23 mouse cellular contexts compared by ENCODE assay signal in genomic region chr10:128495903-128496302, GRCm38 (mm10). TPM values are rescaled to one million over a fixed set of nuclear protein-coding genes. Genes with fewer than 3 reads are reported as not detected.
DNase-seq lines count a peak whose midpoint lies in the region; ATAC-seq and TF ChIP-seq lines count a peak whose summit lies in the region.
"Had no signal": no experiment of that assay in that cellular context is flagged by ENCODE, and none has a peak within 500 bp of the region (broad histone marks: within the 10 kb centered on the region; RNA-seq: fewer than 3 reads in every experiment).

No protein-coding gene starts in this region.

- H3K9ac ChIP-seq in heart, embryonic 13.5 days = peak overlapping the region; percentile 26
- no peak overlapping the region for H3K9ac ChIP-seq in heart, adult 2 months (ENCODE audit: low read depth, low read length)
- H3K9ac ChIP-seq in midbrain, embryonic 14.5 days (replicated peaks; ENCODE audit: low read length) = no peak overlapping the region
- H3K9ac ChIP-seq in embryonic facial prominence, embryonic 15.5 days = no peak overlapping the region
- H3K9ac ChIP-seq: liver, embryonic 14.5 days had no signal

- no peak for TF ChIP-seq EP300 in heart, adult 2 months (IDR thresholded peaks at IDR 0.05; ENCODE audit: insufficient read depth, low read depth, low read length)

- peaks cover 62% of the 10 kb centered on the region for H3K4me1 ChIP-seq in heart, embryonic 13.5 days
- H3K4me1 ChIP-seq in heart, adult 2 months (ENCODE audit: control insufficient read depth, insufficient read depth, low read length) = peaks cover 17% of the 10 kb centered on the region
- H3K4me1 ChIP-seq in midbrain, embryonic 10.5 days = peaks cover 62% of the 10 kb centered on the region
- peaks cover 26% of the 10 kb centered on the region for H3K4me1 ChIP-seq in midbrain, embryonic 14.5 days (ENCODE audit: control insufficient read depth, insufficient read depth, low read length)
- H3K4me1 ChIP-seq in embryonic facial prominence, embryonic 15.5 days = peaks cover 48% of the 10 kb centered on the region

- intact Hi-C loops in heart, adult 2 months (cut with DNase I) = loop anchor here (10.0 kb wide), 1 partner anchor 401 kb away; the partner anchor contains the start of gene Baz2a

- H3K4me2 ChIP-seq in heart, embryonic 13.5 days = no peak overlapping the region
- no peak overlapping the region for H3K4me2 ChIP-seq in midbrain, embryonic 14.5 days (ENCODE audit: low read length)
- H3K4me2 ChIP-seq in embryonic facial prominence, embryonic 15.5 days (replicated peaks) = no peak overlapping the region
- peak overlapping the region; percentile 96 for H3K4me2 ChIP-seq in myocyte (ENCODE audit: low read depth)
- H3K4me2 ChIP-seq: hindbrain, embryonic 13.5 days had no signal

- ATAC-seq in heart, embryonic 13.5 days (ENCODE audit: extremely low read depth, insufficient number of reproducible peaks, low FRiP score, low TSS enrichment) = no peak
- ATAC-seq in midbrain, embryonic 14.5 days (ENCODE audit: low FRiP score, low TSS enrichment) = no peak
- ATAC-seq in embryonic facial prominence, embryonic 15.5 days (ENCODE audit: insufficient number of reproducible peaks, low FRiP score, low TSS enrichment, low read depth) = no peak
- ATAC-seq: activated CD4-positive, CD25-positive, alpha-beta regulatory T cell, adult 4 months; forebrain, embryonic 14.5 days; inflammation-experienced regulatory T-cells, adult 6 months; midbrain, embryonic 16.5 days had no signal

- no peaks in the 10 kb centered on the region for H3K9me3 ChIP-seq in heart, embryonic 13.5 days
- no peaks in the 10 kb centered on the region for H3K9me3 ChIP-seq in midbrain, embryonic 10.5 days (replicated peaks)
- H3K9me3 ChIP-seq in midbrain, embryonic 14.5 days (ENCODE audit: control insufficient read depth, low read length) = no peaks in the 10 kb centered on the region
- H3K9me3 ChIP-seq in embryonic facial prominence, embryonic 15.5 days (replicated peaks) = no peaks in the 10 kb centered on the region
- H3K9me3 ChIP-seq: hindbrain, embryonic 13.5 days; megakaryocyte, embryonic 14.5 days had no signal

- TF ChIP-seq POLR2A in heart, adult 2 months (IDR thresholded peaks at IDR 0.05; ENCODE audit: insufficient read depth, low read depth, low read length) = no peak
- no peak for TF ChIP-seq POLR2A in myocyte (IDR thresholded peaks at IDR 0.05; ENCODE audit: insufficient read length, low read depth)

- H3ac ChIP-seq in myocyte (ENCODE audit: control insufficient read depth, insufficient read length) = no peak overlapping the region

- H3K27me3 ChIP-seq in heart, embryonic 13.5 days (replicated peaks) = no peaks in the 10 kb centered on the region
- H3K27me3 ChIP-seq in heart, adult 2 months (ENCODE audit: control insufficient read depth, insufficient read depth, low read length) = no peaks in the 10 kb centered on the region
- H3K27me3 ChIP-seq in midbrain, embryonic 10.5 days (ENCODE audit: low read depth, poor library complexity, severe bottlenecking) = peaks cover 14% of the 10 kb centered on the region
- H3K27me3 ChIP-seq in midbrain, embryonic 14.5 days (ENCODE audit: control insufficient read depth, insufficient read depth, low read length) = no peaks in the 10 kb centered on the region
- no peaks in the 10 kb centered on the region for H3K27me3 ChIP-seq in embryonic facial prominence, embryonic 15.5 days
- no peaks in the 10 kb centered on the region for H3K27me3 ChIP-seq in myocyte (ENCODE audit: control insufficient read depth, insufficient read depth, insufficient read length)
- H3K27me3 ChIP-seq: hindbrain, embryonic 13.5 days; megakaryocyte, embryonic 14.5 days had no signal

- no peak for TF ChIP-seq CTCF in heart, adult 2 months (IDR thresholded peaks at IDR 0.05)

- H3K27ac ChIP-seq in heart, embryonic 13.5 days (replicated peaks) = peak overlapping the region; percentile 51; the same call in 1 of the 2 replicates
- H3K27ac ChIP-seq in heart, adult 2 months = no peak overlapping the region; the same call in 1 of the 2 replicates
- no peak overlapping the region for H3K27ac ChIP-seq in midbrain, embryonic 10.5 days (replicated peaks)
- H3K27ac ChIP-seq in midbrain, embryonic 14.5 days (replicated peaks; ENCODE audit: low read depth, low read length) = no peak overlapping the region
- 0 out of 2 replicates have a peak overlapping the region, but pooled peaks have one; percentile 28 for H3K27ac ChIP-seq in embryonic facial prominence, embryonic 15.5 days (replicated peaks)
- H3K27ac ChIP-seq: hindbrain, embryonic 13.5 days; liver, embryonic 14.5 days; stomach, postnatal 0 days had no signal

- no peaks in the 10 kb centered on the region for H3K79me2 ChIP-seq in heart, adult 2 months (replicated peaks; ENCODE audit: control insufficient read depth, insufficient read depth, low read length)
- peaks cover 47% of the 10 kb centered on the region for H3K79me2 ChIP-seq in myocyte (ENCODE audit: control insufficient read depth, insufficient read depth)

- DNase-seq in heart, adult 2 months = no peak
- DNase-seq in midbrain, embryonic 10.5 days (ENCODE audit: low spot score) = no peak
- DNase-seq in midbrain, embryonic 14.5 days = no peak
- no peak for DNase-seq in urinary bladder, postnatal 36 days (ENCODE audit: low spot score in 2 of 2)
- DNase-seq: adrenal gland, postnatal 25 days; cerebellum, adult 11 months; gastrocnemius, postnatal 25 days; kidney, adult 8-10 months; lung, postnatal 14 days; retina, postnatal 1 day; thymus, postnatal 14 days had no signal

- no peak overlapping the region for H3K4me3 ChIP-seq in heart, embryonic 13.5 days
- H3K4me3 ChIP-seq in heart, adult 2 months = no peak overlapping the region
- peak overlapping the region; percentile 16; the same call in 1 of the 2 replicates for H3K4me3 ChIP-seq in midbrain, embryonic 10.5 days
- H3K4me3 ChIP-seq in midbrain, embryonic 14.5 days (replicated peaks; ENCODE audit: low read depth, low read length) = no peak overlapping the region
- H3K4me3 ChIP-seq in embryonic facial prominence, embryonic 15.5 days (replicated peaks) = no peak overlapping the region
- peak overlapping the region; percentile 98 for H3K4me3 ChIP-seq in myocyte
- H3K4me3 ChIP-seq: erythroblast, embryonic 14.5 days had no signal

- H3K36me3 ChIP-seq in heart, embryonic 13.5 days = peaks cover 16% of the 10 kb centered on the region
- H3K36me3 ChIP-seq in heart, adult 2 months (ENCODE audit: control insufficient read depth, insufficient read depth, low read length) = peaks cover 4% of the 10 kb centered on the region; the same call in 1 of the 2 replicates
- H3K36me3 ChIP-seq in midbrain, embryonic 10.5 days = peaks cover 12% of the 10 kb centered on the region
- peaks cover 10% of the 10 kb centered on the region for H3K36me3 ChIP-seq in midbrain, embryonic 14.5 days (ENCODE audit: control insufficient read depth, insufficient read depth, low read length)
- peaks cover 9% of the 10 kb centered on the region for H3K36me3 ChIP-seq in embryonic facial prominence, embryonic 15.5 days
- peaks cover 13% of the 10 kb centered on the region for H3K36me3 ChIP-seq in myocyte (ENCODE audit: control insufficient read depth, insufficient read depth)

- WGBS in heart, embryonic 13.5 days = 70% methylated on average over 4 of the region's 4 CpGs
- 71% methylated on average over 4 of the region's 4 CpGs for WGBS in heart, adult 2 months
- 78% methylated on average over 4 of the region's 4 CpGs for WGBS in midbrain, embryonic 10.5 days
- WGBS in midbrain, embryonic 14.5 days = 82% methylated on average over 4 of the region's 4 CpGs
- WGBS in embryonic facial prominence, embryonic 15.5 days = 75% methylated on average over 4 of the region's 4 CpGs

RNA-seq across cellular contexts. Expression of gene Myl6, which starts 2.0 kb away (rescaled TPM):
- polyA plus RNA-seq in heart, embryonic 13.5 days (2015; fragmentation: Nextera tagmentation; extraction: Ambion mirVana) = 1,202 and 1,344 TPM in 2 replicates
- total RNA-seq in heart, adult 2 months (2021) = 100 to 1,000 TPM; 242 to 302 TPM
- 379 and 468 TPM in 2 replicates for polyA plus RNA-seq in heart, adult 2 months (2012; rRNA removed)
- polyA plus RNA-seq in midbrain, embryonic 10.5 days (2016; fragmentation: Nextera tagmentation; extraction: Ambion mirVana) = 833 and 890 TPM in 2 replicates
- 750 and 787 TPM in 2 replicates for polyA plus RNA-seq in midbrain, embryonic 14.5 days (2014; fragmentation: Nextera tagmentation; extraction: Ambion mirVana)
- 1,219 and 1,296 TPM in 2 replicates for polyA plus RNA-seq in embryonic facial prominence, embryonic 15.5 days (2015; fragmentation: Nextera tagmentation; extraction: Ambion mirVana)
- polyA plus RNA-seq in myocyte (2012; fragmentation: generic; extraction: Trizol) = 2,234 TPM

RNA-seq across cellular contexts. Expression of gene Myl6b, which starts 2.6 kb away (rescaled TPM):
- 3.2 and 4.5 TPM in 2 replicates for polyA plus RNA-seq in heart, embryonic 13.5 days (2015; fragmentation: Nextera tagmentation; extraction: Ambion mirVana)
- total RNA-seq in heart, adult 2 months (2021) = 1 to 10 TPM; 3.5 to 3.8 TPM
- 2.9 and 4.1 TPM in 2 replicates for polyA plus RNA-seq in heart, adult 2 months (2012; rRNA removed)
- polyA plus RNA-seq in midbrain, embryonic 10.5 days (2016; fragmentation: Nextera tagmentation; extraction: Ambion mirVana) = 1.8 and 2.9 TPM in 2 replicates
- 5.3 and 6.8 TPM in 2 replicates for polyA plus RNA-seq in midbrain, embryonic 14.5 days (2014; fragmentation: Nextera tagmentation; extraction: Ambion mirVana)
- 5.0 and 6.9 TPM in 2 replicates for polyA plus RNA-seq in embryonic facial prominence, embryonic 15.5 days (2015; fragmentation: Nextera tagmentation; extraction: Ambion mirVana)
- 734 TPM for polyA plus RNA-seq in myocyte (2012; fragmentation: generic; extraction: Trizol)

RNA-seq across cellular contexts. Expression of gene Esyt1, which starts 29.8 kb away (rescaled TPM):
- 17.2 and 17.3 TPM in 2 replicates for polyA plus RNA-seq in heart, embryonic 13.5 days (2015; fragmentation: Nextera tagmentation; extraction: Ambion mirVana)
- 10 to 100 TPM; 16.4 to 17.9 TPM for total RNA-seq in heart, adult 2 months (2021)
- polyA plus RNA-seq in heart, adult 2 months (2012; rRNA removed) = 23.6 and 24.7 TPM in 2 replicates
- polyA plus RNA-seq in midbrain, embryonic 10.5 days (2016; fragmentation: Nextera tagmentation; extraction: Ambion mirVana) = 17.2 and 23.6 TPM in 2 replicates
- polyA plus RNA-seq in midbrain, embryonic 14.5 days (2014; fragmentation: Nextera tagmentation; extraction: Ambion mirVana) = 6.0 and 10.9 TPM in 2 replicates
- polyA plus RNA-seq in embryonic facial prominence, embryonic 15.5 days (2015; fragmentation: Nextera tagmentation; extraction: Ambion mirVana) = 43.3 and 44.0 TPM in 2 replicates
- 166 TPM for polyA plus RNA-seq in myocyte (2012; fragmentation: generic; extraction: Trizol)

RNA-seq across cellular contexts. Expression of gene Smarcc2, which starts 36.9 kb away (rescaled TPM):
- polyA plus RNA-seq in heart, embryonic 13.5 days (2015; fragmentation: Nextera tagmentation; extraction: Ambion mirVana) = 55.2 and 57.1 TPM in 2 replicates
- 10 to 100 TPM; 75.5 to 77.6 TPM for total RNA-seq in heart, adult 2 months (2021)
- polyA plus RNA-seq in heart, adult 2 months (2012; rRNA removed) = 49.1 and 61.1 TPM in 2 replicates
- polyA plus RNA-seq in midbrain, embryonic 10.5 days (2016; fragmentation: Nextera tagmentation; extraction: Ambion mirVana) = 75.2 and 110 TPM in 2 replicates
- polyA plus RNA-seq in midbrain, embryonic 14.5 days (2014; fragmentation: Nextera tagmentation; extraction: Ambion mirVana) = 172 and 229 TPM in 2 replicates
- polyA plus RNA-seq in embryonic facial prominence, embryonic 15.5 days (2015; fragmentation: Nextera tagmentation; extraction: Ambion mirVana) = 85.2 and 93.6 TPM in 2 replicates
- polyA plus RNA-seq in myocyte (2012; fragmentation: generic; extraction: Trizol) = 52.5 TPM

RNA-seq across cellular contexts. Expression of gene Zc3h10, which starts 51.7 kb away (rescaled TPM):
- 7.6 and 9.4 TPM in 2 replicates for polyA plus RNA-seq in heart, embryonic 13.5 days (2015; fragmentation: Nextera tagmentation; extraction: Ambion mirVana)
- 1 to 10 TPM; 7.5 to 7.6 TPM for total RNA-seq in heart, adult 2 months (2021)
- 6.6 and 6.8 TPM in 2 replicates for polyA plus RNA-seq in heart, adult 2 months (2012; rRNA removed)
- polyA plus RNA-seq in midbrain, embryonic 10.5 days (2016; fragmentation: Nextera tagmentation; extraction: Ambion mirVana) = 15.4 and 19.5 TPM in 2 replicates
- 17.6 and 19.6 TPM in 2 replicates for polyA plus RNA-seq in midbrain, embryonic 14.5 days (2014; fragmentation: Nextera tagmentation; extraction: Ambion mirVana)
- 15.8 and 16.0 TPM in 2 replicates for polyA plus RNA-seq in embryonic facial prominence, embryonic 15.5 days (2015; fragmentation: Nextera tagmentation; extraction: Ambion mirVana)
- 13.8 TPM for polyA plus RNA-seq in myocyte (2012; fragmentation: generic; extraction: Trizol)

Comparison
In these comparisons a context has a peak if more than half of its experiments do, and no peak if none do; other contexts are left out.
1. H3K27ac ChIP-seq: peak in heart, embryonic 13.5 days (single experiment) and embryonic facial prominence, embryonic 15.5 days (single experiment); none in heart, adult 2 months (single experiment), midbrain, embryonic 10.5 days (single experiment) and midbrain, embryonic 14.5 days (single experiment).
2. H3K4me3 ChIP-seq: peak in midbrain, embryonic 10.5 days (single experiment) and myocyte (single experiment); none in heart, embryonic 13.5 days (single experiment), heart, adult 2 months (single experiment), midbrain, embryonic 14.5 days (single experiment) and embryonic facial prominence, embryonic 15.5 days (single experiment).
3. RNA of gene Myl6b, which starts 2.6 kb away (polyA plus RNA-seq): 734 TPM in myocyte (single experiment); 5.3 to 6.8 TPM in midbrain, embryonic 14.5 days, 5.0 to 6.9 TPM in embryonic facial prominence, embryonic 15.5 days, 3.2 to 4.5 TPM in heart, embryonic 13.5 days, 2.9 to 4.1 TPM in heart, adult 2 months and 1.8 to 2.9 TPM in midbrain, embryonic 10.5 days; every median in the first group is over 10 times any median in the second.